Mouse (Mus musculus): ENCODE measurements at regions not wholly inside any gene's neighbourhood (a gene's known extent, or its start where the extent isn't known, plus 50 kb on each side); places are given as distances from the start of the nearest gene placed in this dataset.

DNA sequence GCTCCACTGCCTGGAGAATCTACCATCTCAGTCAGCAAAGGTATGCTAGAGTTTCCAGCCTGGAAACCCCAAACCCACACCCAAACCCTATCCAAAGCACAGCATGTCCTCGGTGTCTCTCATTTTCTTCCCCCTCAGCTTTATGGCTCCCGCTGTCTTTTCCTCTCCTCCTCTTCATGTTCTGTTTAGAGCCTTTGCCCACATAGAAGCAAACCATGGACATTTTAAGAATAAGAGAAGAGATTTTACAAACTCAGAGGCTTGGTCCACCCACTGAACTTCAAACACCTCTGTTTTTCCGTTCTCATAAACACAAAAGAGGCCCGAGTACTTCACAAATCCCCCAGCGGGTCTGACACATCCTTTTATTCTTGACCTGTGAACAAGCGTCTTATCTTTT, 154.9 kb upstream of the Zc3h12c start:
- DNase-seq (ENCODE audit: low read depth, low spot score), result no peak

DNA sequence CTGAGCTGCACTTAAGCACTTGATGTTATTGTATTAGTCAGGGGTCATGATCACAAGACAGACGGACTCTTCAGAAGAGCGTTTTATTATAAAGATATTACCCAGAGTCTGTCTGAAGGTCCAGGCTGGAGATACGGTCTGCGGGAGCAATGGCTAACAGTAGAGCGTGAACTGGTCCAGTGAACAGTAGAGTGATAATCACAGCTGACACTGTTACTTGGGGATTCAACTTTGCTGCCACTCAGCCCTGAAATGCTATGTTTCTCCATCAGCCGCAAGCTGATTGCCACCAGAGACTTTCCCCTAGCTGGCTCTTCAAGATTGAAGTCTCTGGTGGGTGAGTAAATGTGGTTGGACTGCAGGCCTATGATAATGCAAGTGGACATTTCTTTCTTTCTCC, 133.1 kb upstream of the Zc3h12c start:
- DNase-seq (ENCODE audit: low read depth, low spot score), result no peak

DNA sequence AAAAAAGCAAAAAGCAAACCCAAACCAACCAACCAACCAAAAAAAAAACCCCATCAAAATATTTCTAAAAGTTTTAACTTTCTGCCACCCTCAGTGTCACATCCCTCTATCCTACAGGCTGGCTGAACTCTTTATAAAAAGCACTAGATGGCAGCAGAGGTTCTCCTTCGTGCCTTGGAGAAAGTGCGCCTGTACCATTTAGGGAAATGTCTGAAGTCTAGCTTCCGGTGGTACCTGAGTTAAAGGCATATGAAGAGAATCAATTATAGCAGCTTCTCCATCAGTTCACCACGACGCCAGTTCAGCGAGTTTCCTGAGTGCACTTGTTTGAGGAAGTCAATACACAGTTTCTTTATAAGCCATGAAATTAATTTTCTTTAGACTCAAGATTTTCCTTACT, 130.0 kb upstream of the Zc3h12c start:
- DNase-seq (ENCODE audit: low read depth, low spot score), result no peak

DNA sequence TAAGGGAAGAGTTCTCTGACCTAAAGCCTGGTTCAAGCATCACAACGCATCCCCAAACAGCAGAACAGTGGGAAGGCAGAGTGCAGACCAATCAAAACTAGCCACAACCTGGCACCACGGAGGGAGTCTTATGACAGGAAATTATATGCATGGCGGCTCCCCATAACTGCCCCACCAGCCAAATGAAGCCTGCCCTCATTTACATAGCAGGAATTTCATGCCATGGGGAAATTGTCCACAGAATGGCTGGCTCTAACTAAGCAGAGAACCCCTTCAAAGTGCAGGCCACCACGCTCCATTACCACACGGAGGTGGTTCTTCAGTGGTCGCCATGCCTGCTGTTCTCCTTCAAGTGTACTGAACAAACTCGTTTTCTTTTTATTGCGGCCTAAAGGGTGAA, 126.3 kb upstream of the Zc3h12c start:
- no peak for DNase-seq (ENCODE audit: low read depth, low spot score)

DNA sequence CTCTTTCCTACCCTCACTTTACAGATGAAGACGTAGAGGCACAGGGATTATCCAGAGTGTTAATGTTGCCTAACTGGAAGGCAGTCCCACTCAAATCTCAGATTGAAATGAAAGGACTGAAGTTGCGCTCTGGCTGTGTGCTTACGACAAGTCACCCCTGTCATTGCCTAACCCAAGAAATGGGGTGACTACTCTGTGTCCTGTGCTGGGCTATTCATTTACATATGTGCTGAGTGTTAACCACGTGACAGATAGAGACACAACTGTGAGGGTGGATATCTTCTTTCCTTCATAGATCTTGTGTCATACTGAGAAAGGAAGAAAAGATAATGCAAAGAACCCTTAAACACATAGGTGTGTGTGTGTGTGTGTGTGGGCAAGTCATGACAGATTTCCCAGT, 120.7 kb upstream of the Zc3h12c start:
- DNase-seq (ENCODE audit: low read depth, low spot score), result no peak

DNA sequence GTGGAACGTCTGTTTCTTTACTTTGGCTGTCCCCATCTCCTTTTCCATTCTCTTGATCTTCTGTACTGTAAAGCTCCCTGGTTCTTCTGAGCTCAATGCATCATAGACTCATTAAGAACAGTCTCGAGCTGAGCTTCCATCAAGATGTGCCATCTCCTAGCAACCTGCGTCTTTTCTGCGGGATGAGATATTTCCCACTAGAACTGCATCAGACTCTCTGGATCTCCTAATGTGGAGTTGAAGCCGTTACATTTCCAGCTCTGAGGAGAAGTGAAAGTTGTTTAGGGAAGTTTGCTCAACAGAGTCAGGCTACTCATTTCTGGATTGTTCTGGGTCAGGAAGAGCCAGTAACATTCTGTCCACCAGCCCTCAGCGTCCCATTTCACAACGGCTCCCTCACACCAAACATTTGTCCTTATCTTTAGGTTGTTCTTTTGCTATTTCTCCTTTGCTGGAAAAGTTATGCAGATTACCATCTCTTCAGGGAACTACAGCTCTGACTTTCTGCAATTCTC, 119.4 kb upstream of the Zc3h12c start:
- no peak for DNase-seq (ENCODE audit: low read depth, low spot score)

DNA sequence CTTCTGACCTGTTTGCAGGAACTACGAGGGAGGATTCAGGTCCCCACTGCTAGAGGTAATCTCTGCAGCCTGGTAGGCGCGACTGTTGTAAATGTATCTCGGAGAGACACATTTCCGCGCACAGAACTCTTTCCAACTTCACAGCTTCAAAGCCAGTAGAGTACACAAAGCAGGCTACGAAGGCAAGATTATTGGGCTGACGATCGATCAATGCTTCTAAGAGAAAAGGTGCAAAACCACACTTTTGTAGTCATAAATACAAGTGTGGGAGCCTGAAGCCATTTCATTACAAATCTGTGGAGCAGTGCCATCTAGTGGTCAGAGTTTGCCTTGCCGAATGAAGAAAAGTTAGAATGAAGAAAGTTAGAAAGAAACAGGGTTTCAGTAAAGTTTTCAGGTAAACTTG, 118.9 kb upstream of the Zc3h12c start:
- no peak for DNase-seq (ENCODE audit: low read depth, low spot score)

DNA sequence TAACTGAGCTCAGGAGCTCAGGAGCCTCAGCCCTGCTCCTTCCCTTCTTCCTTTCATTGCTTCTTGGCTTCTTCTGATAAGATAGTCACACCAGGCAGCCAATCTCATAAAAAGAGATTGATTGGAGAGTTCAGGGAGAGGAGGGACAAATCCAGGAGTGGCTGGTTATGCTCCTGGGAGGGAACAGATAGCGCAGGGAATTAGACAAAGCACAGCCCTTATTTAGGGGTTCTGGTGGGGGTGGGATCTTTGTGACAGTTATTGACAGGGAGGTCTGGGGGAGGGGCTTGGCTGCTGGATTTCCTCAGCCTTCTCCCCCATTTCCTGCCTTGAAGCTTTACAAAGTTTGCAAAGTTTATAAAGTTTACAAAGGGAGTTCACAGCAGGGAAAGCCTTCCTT, 117.7 kb upstream of the Zc3h12c start:
- no peak for DNase-seq (ENCODE audit: low read depth, low spot score)

DNA sequence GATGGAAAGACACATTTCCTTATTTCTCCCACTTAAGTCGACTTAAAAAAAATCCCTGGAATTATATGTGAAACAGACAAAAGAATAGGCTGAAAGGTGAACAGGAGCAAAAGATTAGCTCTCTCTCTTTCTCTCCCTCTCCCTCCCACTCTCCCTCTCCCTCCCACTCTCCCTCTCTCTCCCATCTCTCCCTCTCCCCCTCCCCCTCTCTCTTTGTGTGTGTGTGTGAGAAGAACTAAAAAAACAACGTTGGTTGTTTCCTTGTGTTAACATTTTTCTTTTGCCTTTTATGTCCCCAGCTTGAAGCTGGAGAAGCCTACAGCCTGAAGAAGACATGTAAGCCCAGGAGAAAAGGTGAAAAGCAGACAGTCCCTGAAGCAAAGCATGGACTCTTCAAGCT, 115.2 kb upstream of the Zc3h12c start:
- no peak for DNase-seq (ENCODE audit: low read depth, low spot score)

DNA sequence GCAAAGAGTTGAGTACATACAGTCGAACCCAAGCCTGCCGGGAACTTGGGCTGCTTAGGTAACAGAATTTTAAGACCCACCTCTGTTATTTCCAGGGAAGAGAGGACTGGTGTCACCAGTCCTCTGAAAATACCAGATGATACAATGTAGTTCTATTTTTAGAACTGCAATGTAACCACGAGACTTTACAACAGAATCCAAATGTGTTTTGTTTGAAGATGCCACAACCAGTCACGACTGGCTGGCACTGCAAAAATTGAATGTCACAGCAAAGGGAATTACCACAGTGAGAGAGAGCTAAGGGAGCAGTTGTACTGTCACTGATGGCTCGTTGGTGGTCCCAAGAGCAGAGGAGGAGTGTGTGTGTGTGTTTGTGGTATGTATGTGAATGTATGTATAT, 112.6 kb upstream of the Zc3h12c start:
- no peak for DNase-seq (ENCODE audit: low read depth, low spot score)

DNA sequence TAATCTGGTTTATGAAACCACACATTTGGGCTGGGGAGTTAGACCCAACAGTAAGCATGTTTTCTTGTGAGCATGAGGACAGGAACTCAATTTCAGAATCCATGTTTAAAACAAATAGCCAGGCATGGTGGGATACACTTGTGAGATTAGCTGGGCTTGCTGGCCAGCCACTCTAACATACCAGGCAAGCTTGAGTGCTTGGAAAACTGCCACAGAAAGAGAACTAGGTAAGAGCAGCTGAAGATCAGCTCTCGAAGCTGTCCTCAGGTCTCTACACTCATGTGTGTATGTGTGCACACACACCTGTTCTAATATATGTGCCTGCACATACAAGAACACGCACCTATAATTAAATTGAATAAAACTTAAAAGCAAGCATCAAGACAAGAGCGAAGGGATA, 112.2 kb upstream of the Zc3h12c start:
- no peak for DNase-seq (ENCODE audit: low read depth, low spot score)

DNA sequence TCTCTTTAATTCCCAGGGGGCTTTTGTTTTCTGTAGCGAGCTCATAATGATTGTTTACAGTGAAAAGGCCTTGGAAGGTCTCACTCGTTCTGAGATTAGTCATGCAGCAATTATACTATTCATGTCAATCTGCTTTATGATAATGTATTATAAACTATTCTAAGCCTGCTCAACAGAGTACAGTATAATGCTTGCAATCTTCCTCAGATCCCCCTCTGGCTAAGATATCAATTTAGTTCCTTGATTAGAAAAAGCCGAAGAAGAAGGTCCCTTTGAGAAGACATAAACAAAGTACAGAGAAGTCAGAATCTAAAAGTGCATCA, 110.3 kb upstream of the Zc3h12c start:
- no peak for DNase-seq (ENCODE audit: low read depth, low spot score)

DNA sequence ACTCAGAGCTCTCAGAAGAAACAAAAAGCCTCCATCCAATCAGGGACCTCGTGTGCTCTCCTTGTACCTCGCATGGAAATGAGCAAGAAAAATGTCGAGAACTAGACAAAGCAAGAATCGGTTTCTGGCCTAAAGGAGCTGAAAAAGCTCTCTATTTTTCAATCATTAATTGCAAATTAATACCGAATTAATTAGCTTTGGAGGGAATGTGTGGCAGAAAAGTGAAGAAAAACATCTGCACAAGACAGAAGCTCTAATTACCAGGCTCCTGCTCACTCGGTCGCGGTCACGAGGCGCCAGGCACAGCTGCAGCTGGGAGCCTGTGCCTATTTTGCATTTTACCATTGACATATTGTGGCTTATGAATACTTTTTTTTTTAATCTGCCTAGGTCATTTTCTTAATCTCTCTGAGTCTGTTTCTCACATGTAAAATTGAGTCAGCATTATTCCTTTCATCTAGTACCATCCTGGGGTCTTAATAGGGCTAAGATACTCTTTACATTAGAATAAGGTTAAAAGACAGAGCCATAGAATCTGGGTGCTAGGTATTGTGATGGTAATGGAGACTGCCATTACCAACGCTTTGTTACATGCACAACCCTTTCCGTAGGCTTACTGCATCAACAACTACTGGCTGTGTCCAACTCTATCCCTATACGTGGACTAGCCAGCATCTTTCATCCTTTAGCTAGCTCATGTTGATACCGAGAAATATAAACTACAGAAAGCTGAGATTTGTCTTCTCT, 109.8 kb upstream of the Zc3h12c start:
- DNase-seq (ENCODE audit: low read depth, low spot score), result no peak

DNA sequence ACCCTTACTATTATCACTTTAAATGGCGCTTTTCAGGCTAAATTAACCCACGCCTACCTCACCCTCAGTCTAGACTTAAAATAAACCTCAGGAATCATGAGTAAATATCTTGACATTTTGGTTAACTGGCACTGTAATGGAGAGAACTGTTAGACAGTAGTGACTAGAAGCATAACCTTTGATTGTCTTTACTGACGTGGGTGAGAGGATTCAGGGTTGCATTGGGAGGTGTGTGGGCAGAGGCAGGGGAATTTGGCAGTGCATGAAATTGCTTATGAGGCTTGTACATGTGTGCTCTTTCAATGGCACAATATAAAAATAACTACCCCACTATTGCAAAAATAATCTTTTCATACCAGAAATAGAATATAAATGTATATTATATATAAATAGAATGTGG, 105.6 kb upstream of the Zc3h12c start:
- no peak for DNase-seq (ENCODE audit: low read depth, low spot score)

DNA sequence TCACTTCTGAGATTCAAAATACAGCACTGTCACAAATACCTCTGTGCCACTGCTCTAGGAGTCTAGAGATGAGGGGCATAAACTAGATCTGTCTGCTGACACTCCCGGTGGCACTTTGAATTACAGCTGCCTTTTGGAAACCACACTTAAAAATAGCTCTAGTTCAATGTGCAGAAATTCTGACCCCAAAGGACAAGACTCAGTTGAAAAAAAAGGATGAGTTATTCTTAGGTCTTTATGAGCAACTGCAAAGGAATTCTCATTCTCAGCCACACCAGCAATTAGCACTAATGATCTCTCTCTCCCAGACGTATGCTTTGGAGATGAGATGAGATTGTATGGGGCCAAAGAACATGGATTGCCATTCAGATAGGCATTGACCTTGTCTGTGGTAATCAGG, 104.3 kb upstream of the Zc3h12c start:
- DNase-seq (ENCODE audit: low read depth, low spot score), result no peak

DNA sequence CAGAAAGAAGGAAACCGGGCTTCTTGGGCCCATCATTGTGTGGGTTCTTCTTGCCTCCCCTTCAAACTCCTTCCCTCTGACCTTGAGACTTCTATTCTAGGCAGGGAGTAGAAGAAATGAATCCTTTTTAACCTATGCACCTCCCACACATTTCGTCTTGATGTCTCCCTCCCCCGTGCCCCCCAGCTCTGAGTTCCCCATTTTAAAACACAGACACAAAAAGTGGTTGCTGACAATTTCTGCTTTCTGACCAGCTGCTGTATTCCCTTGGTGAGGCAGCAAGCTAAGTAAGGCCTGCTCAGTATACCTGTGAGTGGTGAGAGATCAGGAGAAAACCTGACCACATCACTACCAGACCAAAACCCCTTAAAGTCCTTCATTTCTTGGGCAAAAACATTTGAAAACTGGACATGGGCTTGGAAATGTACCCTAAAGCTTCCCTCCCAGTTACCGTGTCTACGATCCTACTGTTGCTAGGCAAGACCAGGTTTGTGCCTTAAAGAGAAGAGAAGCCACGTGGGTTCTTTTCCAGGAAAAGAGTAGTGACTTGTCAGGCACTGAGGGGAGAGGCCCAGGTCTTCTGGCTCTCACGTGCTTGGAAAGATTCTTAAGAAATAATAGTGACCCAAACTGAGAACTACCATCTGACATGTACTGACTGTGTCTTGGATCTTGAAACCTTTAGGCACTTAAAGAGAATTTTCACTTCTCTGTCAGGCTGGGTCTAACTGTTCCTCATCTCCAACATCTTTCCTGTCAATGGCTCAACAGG, 103.2 kb upstream of the Zc3h12c start:
- no peak for DNase-seq (ENCODE audit: low read depth, low spot score)

DNA sequence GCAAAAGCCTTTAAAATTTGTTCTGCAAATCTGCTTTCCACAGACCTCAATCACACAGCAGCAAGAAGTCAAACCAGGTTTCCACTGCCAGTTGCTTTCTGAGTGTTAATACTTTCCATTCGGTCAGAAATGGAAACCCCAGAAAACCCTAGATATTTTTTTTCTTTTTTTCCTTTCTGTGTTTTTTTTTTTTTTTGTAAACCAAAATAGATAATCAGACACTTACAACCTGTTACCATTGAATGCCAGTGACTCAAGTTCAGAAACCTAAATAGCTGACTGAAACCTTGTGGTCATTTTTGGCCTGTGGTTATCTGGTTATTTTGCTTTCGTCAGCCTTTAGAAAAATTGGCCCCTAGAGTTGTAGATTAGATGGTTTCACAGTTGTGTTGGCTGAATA, 93.2 kb upstream of the Zc3h12c start:
- DNase-seq (ENCODE audit: low read depth, low spot score), result no peak

DNA sequence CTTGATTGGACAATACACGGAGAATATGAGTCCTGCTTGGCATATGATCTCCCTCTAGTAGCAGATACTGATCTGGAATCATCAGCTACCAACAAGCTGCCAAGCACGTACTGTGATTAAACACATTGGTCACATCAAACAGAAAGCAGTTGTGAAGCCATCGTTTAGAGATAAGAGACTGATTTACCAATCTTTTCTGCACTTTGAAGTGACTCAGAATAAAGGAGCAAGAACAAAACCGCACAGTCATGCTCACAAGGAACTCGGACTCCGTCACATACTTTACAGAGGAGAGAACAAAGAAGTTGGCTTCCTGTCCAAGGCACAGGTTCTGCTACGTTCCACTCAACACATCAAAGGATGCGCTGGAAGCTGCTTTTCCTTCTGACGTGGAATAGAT, 91.1 kb upstream of the Zc3h12c start:
- DNase-seq (ENCODE audit: low read depth, low spot score), result no peak

DNA sequence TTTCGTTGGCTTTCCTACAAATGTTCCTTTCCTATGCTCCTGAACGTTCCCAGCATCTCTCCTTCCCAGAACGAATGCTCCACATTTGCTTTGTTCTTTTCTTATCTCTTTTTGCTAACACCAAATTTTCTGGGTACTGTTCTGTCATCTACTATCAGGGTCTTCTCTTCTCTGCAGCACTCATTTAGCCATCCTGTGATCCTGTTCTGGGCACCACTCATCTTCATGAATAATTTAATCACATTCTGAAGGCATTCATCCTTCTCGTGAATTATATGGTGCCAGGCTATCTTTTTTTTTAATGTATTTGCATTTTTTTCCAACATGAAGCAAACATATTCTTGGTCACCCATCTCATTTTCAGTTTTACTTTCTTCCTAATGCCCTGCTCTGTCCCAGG, 87.3 kb upstream of the Zc3h12c start:
- DNase-seq (ENCODE audit: low read depth, low spot score), result no peak

DNA sequence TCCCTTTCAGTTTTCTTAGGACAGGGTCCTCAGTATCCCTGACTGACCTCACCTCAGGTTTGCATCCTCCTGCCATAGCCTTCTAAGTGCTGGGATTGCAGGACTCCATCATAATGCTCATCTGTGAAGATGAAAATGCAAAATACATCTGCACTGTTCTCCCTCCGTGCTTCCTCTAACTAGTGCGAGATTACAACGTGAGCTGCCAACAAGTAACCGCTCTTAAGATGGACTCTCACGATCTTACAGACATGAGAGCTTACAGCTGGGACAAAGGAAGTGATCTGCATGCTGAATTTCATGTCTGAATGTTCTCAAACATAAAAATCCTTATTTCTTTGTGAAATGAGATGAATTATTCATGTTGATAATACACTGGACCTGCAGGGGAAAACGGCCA, 86.1 kb upstream of the Zc3h12c start:
- DNase-seq (ENCODE audit: low read depth, low spot score), result no peak

DNA sequence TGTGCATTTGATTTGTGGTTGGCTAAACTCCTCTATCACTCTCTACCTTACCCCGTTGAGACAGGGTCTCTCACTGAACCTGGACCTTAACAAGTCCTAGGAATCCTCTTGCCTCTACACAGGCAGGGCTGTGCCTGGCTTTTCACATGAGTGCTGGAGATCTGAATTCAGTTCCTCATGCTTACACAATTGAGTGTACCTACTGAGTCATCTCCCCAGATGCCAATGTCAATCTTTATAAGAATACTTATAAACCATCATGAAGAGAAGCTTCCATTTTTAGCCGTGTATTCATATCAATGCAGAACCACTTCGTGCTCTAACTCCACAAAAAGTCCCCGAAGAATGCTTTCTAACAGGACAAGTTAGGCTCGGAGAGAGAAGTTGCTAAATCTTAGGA, 83.1 kb upstream of the Zc3h12c start:
- no peak for DNase-seq (ENCODE audit: low read depth, low spot score)

DNA sequence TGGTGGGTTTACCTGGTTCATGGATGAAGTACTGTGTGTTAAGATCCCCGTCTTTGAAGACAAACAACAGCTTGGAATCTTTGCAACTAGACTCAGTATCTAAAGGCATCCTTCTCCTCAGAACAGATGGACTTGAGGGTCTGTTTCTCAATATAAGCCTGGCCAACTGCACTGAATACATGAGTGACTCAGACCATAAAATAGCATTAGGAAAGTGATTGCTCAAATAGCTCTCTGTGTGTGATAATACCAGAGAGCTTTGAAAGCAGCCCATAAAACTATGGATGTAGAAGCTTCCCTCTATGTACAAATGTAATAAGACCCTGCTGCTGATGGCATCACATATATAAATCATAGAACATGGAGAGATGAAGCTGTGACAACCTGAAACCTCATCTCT, 78.3 kb upstream of the Zc3h12c start:
- no peak for DNase-seq (ENCODE audit: low read depth, low spot score)

DNA sequence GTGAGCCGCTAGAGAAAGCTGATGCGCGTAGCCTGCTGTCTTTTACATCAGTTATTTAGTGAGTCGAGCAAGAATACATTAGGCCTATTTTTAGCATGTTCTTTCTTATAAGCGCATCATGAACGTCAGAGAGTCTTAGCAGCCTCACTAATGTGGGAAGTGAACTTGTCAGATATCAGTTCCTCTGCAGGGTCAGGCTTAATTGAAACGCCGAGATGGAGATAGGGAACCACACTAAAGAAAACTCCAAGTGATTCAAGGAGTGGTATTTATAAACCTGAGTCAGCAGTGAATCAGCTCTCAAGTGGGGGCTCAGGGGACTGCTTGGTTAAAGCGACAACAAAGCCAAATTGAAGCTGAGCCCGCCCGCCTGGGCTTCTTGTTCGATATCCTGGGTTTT, 75.7 kb upstream of the Zc3h12c start:
- no peak for DNase-seq (ENCODE audit: low read depth, low spot score)

All from brain, embryonic 18.5 days (tissue).